Mouse (Mus musculus): ENCODE measurements around the gene Ccdc61. TPM values are rescaled to one million over a fixed set of nuclear protein-coding genes. Genes with fewer than 3 reads are reported as not detected.

The Ccdc61 gene
- total RNA-seq, 1 experiment from 2014 or later = 15.5 TPM

DNA sequence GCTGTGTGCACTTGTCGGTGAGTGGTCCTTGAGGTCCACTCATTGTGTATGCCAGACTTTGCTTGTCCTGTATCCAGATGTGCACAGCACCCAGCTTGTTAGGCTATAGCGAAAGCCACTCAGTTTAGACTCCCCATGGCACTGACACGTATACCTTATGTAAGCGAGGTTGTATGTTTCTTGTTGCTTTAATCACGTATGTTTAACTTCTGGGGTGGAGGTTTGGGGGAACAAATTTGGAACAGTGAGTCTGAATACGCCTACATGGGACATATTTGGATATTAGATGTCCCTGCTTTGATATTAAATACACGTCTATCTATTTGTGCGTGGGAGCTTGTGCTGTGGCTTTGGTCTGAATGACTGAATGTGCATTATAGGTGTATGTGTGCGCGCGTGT is 13.1 kb upstream of the Ccdc61 start:
- ATAC-seq (replicated peaks in 1 of 2; ENCODE audit: insufficient read depth in 1 of 2, low FRiP score in 2 of 2, low TSS enrichment in 1 of 2, low read depth in 1 of 2, poor library complexity in 2 of 2, severe bottlenecking in 2 of 2) = no peak

DNA sequence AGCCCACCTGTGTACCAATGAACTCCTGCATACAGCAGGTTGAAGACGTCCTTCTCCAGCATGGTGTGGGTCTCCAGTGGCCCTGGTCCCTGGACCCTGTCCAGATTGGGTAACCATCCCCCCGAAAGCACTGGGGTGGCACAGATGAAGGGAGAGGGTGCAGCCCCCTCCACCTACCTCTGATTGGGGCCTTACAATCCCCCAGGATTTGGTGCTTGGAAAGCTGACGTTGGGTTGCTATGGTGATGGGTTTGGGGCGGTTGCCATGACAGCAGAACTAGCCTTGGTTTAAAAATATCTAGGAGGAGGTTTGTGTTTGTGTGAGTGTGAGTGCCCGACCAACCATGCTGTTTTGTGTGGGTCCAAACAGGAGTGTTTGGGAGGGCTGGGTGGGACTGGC is 12.6 kb upstream of the Ccdc61 start:
- ATAC-seq (replicated peaks in 1 of 2; ENCODE audit: insufficient read depth in 1 of 2, low FRiP score in 2 of 2, low TSS enrichment in 1 of 2, low read depth in 1 of 2, poor library complexity in 2 of 2, severe bottlenecking in 2 of 2) = no peak

DNA sequence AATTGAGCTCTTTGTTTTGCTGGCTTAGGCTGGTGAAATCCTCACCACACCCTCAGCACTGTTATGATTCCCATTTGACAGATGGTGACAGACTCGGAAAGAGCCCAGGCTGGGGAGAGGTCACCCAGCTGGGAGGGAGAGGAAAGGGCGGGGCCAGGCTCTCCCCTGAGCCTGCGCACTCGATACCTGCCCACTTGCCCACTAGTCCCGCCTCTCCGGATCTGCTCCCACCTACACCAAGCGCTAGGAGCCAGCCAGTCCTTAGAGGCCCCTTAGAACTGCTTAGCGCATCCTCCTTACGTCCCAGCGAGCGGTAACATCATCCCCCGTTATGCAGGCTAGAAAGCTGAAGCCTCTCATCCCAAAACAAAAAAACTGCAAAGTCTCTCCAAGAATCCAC is 10.9 kb upstream of the Ccdc61 start:
- ATAC-seq (replicated peaks in 1 of 2; ENCODE audit: insufficient read depth in 1 of 2, low FRiP score in 2 of 2, low TSS enrichment in 1 of 2, low read depth in 1 of 2, poor library complexity in 2 of 2, severe bottlenecking in 2 of 2) = peak; percentile 29 to 50; a peak in 2 of 4 replicates

GRCm38 (mm10) chr7:18917931-18918330 is 7.7 kb upstream of the Ccdc61 start:
- ATAC-seq (replicated peaks in 1 of 2; ENCODE audit: insufficient read depth in 1 of 2, low FRiP score in 2 of 2, low TSS enrichment in 1 of 2, low read depth in 1 of 2, poor library complexity in 2 of 2, severe bottlenecking in 2 of 2) = no peak

GRCm38 (mm10) chr7:18916254-18916653 is 6.0 kb upstream of the Ccdc61 start:
- no peak for ATAC-seq (replicated peaks in 1 of 2; ENCODE audit: insufficient read depth in 1 of 2, low FRiP score in 2 of 2, low TSS enrichment in 1 of 2, low read depth in 1 of 2, poor library complexity in 2 of 2, severe bottlenecking in 2 of 2)

GRCm38 (mm10) chr7:18909797-18910196 is 418 bp downstream of the Ccdc61 start:
- 0 out of 4 replicates have a peak, but pooled peaks of 1 of the 2 experiments have one; percentile 3 for ATAC-seq (replicated peaks in 1 of 2; ENCODE audit: insufficient read depth in 1 of 2, low FRiP score in 2 of 2, low TSS enrichment in 1 of 2, low read depth in 1 of 2, poor library complexity in 2 of 2, severe bottlenecking in 2 of 2)

- ATAC-seq (replicated peaks in 1 of 2; ENCODE audit: insufficient read depth in 1 of 2, low FRiP score in 2 of 2, low TSS enrichment in 1 of 2, low read depth in 1 of 2, poor library complexity in 2 of 2, severe bottlenecking in 2 of 2) = no peak
Observed at GRCm38 (mm10) chr7:18904971-18905370, 5.2 kb downstream of the Ccdc61 start.

GRCm38 (mm10) chr7:18902486-18902885 is 7.7 kb downstream of the Ccdc61 start:
- no peak for ATAC-seq (replicated peaks in 1 of 2; ENCODE audit: insufficient read depth in 1 of 2, low FRiP score in 2 of 2, low TSS enrichment in 1 of 2, low read depth in 1 of 2, poor library complexity in 2 of 2, severe bottlenecking in 2 of 2)

- ATAC-seq (replicated peaks in 1 of 2; ENCODE audit: insufficient read depth in 1 of 2, low FRiP score in 2 of 2, low TSS enrichment in 1 of 2, low read depth in 1 of 2, poor library complexity in 2 of 2, severe bottlenecking in 2 of 2) = no peak
Observed at GRCm38 (mm10) chr7:18900513-18900912, 9.7 kb downstream of the Ccdc61 start.

- no peak for ATAC-seq (replicated peaks in 1 of 2; ENCODE audit: insufficient read depth in 1 of 2, low FRiP score in 2 of 2, low TSS enrichment in 1 of 2, low read depth in 1 of 2, poor library complexity in 2 of 2, severe bottlenecking in 2 of 2)
Observed at GRCm38 (mm10) chr7:18896536-18896935, 13.7 kb downstream of the Ccdc61 start.

GRCm38 (mm10) chr7:18893651-18894430 is 16.4 kb downstream of the Ccdc61 start:
- peak; percentile 63 to 70 for ATAC-seq (replicated peaks in 1 of 2; ENCODE audit: insufficient read depth in 1 of 2, low FRiP score in 2 of 2, low TSS enrichment in 1 of 2, low read depth in 1 of 2, poor library complexity in 2 of 2, severe bottlenecking in 2 of 2)

DNA sequence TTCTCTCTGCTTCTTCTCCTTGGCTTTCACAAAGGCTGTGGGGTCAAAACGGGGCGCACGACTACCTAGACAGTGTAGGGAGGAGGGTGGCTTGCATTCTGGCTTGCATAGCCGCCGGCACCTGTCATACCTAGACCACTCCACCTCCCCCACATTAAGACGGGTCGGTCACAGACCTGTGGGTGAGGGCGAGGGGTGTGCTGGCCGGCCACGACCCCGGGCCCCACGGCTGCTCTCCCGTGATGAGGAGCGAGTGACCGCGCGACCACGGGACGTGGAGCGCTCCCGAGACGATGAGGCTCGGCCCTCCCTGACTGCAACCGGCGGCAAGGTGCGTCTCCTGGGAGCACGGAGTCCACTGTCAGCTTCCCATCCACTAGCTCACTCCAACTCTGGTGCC is 17.2 kb downstream of the Ccdc61 start:
- ATAC-seq (replicated peaks in 1 of 2; ENCODE audit: insufficient read depth in 1 of 2, low FRiP score in 2 of 2, low TSS enrichment in 1 of 2, low read depth in 1 of 2, poor library complexity in 2 of 2, severe bottlenecking in 2 of 2) = no peak

- peak; percentile 81 to 88 for ATAC-seq (replicated peaks in 1 of 2; ENCODE audit: insufficient read depth in 1 of 2, low FRiP score in 2 of 2, low TSS enrichment in 1 of 2, low read depth in 1 of 2, poor library complexity in 2 of 2, severe bottlenecking in 2 of 2)
Observed at GRCm38 (mm10) chr7:18891872-18892599, 18.2 kb downstream of the Ccdc61 start.

- ATAC-seq (replicated peaks in 1 of 2; ENCODE audit: insufficient read depth in 1 of 2, low FRiP score in 2 of 2, low TSS enrichment in 1 of 2, low read depth in 1 of 2, poor library complexity in 2 of 2, severe bottlenecking in 2 of 2) = no peak
Observed at GRCm38 (mm10) chr7:18890848-18891247, 19.4 kb downstream of the Ccdc61 start.

- ATAC-seq (replicated peaks in 1 of 2; ENCODE audit: insufficient read depth in 1 of 2, low FRiP score in 2 of 2, low TSS enrichment in 1 of 2, low read depth in 1 of 2, poor library complexity in 2 of 2, severe bottlenecking in 2 of 2) = no peak
Observed at GRCm38 (mm10) chr7:18886963-18887362, 23.3 kb downstream of the Ccdc61 start.

DNA sequence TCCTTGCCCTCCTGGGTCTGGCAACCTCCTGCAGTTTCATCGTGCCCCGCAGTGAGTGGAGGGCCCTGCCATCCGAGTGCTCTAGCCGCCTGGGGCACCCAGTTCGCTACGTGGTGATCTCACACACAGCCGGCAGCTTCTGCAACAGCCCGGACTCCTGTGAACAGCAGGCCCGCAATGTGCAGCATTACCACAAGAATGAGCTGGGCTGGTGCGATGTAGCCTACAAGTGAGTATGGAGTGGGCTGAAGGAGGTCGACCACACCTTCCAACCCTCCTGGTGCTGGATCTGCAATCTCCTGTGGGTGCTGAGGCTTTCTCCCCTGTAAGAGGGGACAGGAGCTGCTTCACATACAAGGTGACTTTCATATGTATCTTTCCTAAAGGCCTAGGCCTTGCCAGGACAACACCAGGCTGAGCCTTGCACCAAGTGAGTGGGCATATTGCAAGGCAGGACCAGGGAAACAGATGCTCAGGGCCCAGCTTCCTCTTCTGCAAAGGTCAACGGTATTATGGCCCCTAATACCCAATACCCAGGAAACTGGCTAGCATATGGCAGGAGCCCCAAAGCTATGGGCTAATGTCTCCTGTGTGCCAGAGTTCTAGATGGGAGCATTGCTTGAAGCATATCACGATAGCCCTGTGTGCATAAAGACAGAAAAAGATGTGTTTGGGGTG is 25.3 kb downstream of the Ccdc61 start:
- peak; percentile 26 to 43; a peak in 3 of 4 replicates for ATAC-seq (replicated peaks in 1 of 2; ENCODE audit: insufficient read depth in 1 of 2, low FRiP score in 2 of 2, low TSS enrichment in 1 of 2, low read depth in 1 of 2, poor library complexity in 2 of 2, severe bottlenecking in 2 of 2)

GRCm38 (mm10) chr7:18883991-18884744 is 26.0 kb downstream of the Ccdc61 start:
- peak; percentile 78 to 92 for ATAC-seq (replicated peaks in 1 of 2; ENCODE audit: insufficient read depth in 1 of 2, low FRiP score in 2 of 2, low TSS enrichment in 1 of 2, low read depth in 1 of 2, poor library complexity in 2 of 2, severe bottlenecking in 2 of 2)
